Mouse (Mus musculus) lung, postnatal 4 days (tissue): ENCODE results near the gene Cox10.
A peak's percentile ranks its signal among the peaks of the same experiment; 100 is the strongest.

ENCODE experiments used
- DNase-seq, 2 experiments: peaks; one replicate each; pipeline ENCODE4 v3.0.0; 2021

The Cox10 gene

DNA sequence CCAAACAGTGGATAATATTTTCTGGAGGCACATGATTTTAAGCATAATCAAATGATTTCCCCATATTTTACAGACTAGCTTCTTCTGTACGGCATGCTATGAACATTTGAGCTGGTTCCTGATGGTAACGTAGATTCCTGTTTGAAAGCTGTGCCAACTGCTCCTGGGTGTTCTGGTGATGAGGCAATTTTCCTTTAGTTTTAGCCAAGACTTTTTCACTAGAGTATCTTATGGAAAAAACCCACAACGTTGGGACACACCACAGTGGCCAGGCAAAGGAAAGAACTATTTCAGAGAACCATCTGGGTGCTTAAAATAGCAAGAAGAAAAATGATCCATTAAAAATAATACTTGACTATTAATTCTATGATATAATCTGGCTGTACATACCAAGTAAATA lies 35.2 kb downstream of the Cox10 start:
- no peak for DNase-seq

DNA sequence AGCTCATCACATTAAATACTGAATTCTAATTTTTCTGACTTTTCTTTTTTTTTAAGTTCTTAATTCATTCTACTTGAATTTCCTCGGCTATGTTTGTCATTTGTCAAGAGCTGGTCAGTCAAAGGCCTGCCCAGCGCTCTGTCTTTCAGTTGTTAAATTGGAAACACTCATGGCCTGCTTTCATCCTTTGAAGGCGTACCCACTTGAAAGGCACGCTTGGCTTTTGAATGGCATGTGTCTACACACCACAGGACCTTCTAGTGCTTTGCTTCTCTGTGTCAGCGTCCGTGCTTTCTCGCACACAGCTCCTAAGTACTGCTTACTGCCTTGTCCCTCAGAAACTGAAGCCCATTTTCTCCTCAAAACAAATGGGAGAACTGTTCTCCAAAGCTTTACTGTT lies 38.0 kb downstream of the Cox10 start:
- peak in 1 of 2 experiments; percentile 31 for DNase-seq

DNA sequence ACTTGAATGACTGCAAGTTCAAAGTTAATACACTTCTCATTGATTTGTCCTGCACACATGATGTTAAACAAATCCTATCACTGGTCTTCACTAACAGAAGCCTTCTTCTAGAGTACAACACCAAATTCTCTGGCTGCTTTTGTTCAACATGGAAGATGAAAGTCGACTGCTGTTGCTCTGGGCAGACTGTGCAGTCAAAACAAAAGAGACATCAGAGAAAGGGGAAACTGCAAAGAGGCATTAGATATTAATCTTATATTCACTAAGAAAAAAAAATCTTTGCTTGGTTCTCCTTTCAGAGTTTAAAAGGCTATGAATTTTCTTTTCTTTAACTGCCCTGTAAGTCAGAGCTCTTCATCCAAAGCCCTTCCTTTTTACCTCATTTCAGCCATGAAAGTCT lies 39.7 kb downstream of the Cox10 start:
- no peak for DNase-seq

DNA sequence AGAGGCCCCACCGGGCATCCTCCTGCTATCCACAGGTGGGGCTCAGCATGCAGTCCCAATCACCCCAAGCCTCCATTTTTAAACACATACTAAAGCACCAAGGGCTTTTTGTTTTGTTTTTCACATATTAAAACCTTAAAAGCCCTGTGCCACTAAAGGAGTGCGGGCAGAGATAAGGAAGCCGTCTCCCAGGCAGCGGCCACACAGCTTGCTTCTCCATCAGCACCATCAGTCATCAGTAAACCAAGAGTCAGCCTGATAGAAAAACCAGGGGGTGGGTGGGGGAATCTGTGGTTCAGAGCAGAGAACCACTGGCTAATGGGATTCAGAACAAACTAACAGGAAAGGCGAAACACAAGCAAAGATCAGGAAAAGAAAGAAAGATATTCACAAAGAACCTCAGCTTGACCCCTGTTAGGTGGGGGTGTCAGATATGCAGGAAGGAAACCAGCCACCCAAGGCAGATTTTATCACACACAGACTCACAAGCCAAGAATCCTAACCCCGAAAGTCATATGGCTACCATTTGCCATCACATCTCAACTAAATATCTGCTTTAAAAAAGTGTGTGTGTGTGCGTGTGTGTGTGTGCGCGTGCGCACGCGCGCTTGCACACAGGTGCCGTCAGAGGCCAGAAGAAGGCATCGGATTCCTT lies 41.7 kb downstream of the Cox10 start:
- no peak for DNase-seq

DNA sequence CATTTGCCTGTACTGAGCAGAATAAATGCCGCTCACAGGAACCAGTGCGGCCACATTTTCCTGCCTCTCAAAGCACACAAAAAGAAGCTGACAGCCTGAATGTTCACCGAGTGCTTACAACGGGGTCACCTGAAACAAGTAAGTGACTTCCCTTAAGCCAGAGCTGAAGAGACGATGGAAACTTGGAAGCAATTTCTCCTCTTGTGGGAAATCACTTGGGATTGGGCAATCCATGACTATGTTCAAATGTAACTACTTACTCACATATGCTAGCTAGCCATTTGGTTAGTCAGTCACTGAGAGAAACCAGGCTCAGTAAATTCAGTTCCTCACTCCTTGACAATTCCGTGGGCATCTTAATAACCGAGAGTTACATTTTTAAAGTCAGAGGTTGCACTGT lies 43.0 kb downstream of the Cox10 start:
- DNase-seq, result peak in 1 of 2 experiments; percentile 24

DNA sequence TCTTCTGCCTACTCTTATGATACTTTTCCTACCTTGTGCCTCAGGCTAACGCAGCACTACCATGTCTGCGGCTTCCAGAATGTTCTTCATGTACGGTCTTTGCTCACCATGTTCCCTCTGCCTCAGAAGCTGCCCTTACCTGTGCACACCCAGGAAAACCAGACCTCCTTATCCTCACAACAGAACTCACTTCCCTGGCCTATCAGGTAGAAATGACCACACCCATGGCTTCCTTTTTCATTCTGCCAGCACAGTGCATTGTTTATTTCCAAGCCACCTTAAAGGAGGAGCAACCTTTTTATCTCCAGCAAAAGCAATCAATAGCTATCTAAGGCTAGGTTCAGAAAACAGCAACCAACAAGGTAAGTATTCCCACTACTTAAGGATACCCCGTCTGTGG lies 43.6 kb downstream of the Cox10 start:
- DNase-seq, result no peak

DNA sequence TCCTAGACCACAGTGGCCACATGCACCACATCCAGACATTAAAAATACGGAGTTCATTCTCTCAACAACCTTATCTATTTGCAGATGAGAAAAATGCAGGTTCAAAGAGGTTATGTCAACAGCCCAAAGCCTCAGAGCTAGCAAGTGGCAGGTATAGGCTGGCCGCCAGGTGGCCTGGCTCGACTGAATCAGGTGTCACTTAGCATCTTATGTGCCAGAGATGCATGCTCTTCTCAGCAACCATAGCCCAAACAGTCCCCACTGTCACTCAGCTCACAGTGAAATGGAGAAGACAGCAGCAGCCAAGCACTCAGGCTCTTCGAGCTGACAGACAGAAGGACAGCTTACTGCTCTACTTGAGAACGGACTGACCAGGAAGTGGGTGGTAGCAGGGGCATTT lies 44.6 kb downstream of the Cox10 start:
- peak in 1 of 2 experiments; percentile 41 for DNase-seq

DNA sequence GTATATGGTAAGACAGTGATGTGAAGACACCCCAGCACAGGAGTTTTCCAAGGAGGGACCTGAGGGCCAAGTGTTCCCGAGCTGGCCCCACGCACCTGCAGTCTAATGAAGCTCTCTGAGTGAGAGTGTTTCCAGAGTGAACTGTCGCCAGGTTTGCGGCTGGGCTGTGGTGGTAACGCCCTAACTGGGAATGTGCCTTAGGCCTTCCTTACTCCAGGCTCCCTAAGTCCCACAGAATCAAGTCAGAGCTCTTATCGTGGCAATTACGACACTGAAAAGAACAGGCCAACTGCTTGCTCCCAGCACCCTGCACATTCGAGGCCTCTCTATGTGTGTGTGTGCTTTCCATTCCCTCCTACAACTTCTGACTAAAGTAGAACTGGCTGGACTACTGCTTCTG lies 51.8 kb downstream of the Cox10 start:
- no peak for DNase-seq

DNA sequence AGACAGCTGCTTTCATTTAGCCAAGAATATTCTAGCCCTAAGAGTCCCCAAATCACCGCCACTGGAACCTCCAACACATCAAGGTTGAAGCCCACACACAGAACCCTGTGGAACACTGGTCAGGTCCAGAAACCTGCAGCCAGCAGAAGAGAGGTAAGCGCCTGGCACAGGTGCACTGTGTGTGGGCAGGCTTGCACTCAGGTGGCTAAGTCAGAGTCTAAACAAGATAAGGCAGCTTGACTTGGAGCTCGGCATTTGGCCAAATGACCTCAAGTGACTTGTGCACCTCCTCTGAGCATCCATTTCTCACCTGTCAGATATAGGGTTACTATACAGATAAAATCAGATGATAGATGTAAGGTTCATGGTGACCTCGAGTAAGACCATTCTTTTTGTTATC lies 53.4 kb downstream of the Cox10 start:
- no peak for DNase-seq

DNA sequence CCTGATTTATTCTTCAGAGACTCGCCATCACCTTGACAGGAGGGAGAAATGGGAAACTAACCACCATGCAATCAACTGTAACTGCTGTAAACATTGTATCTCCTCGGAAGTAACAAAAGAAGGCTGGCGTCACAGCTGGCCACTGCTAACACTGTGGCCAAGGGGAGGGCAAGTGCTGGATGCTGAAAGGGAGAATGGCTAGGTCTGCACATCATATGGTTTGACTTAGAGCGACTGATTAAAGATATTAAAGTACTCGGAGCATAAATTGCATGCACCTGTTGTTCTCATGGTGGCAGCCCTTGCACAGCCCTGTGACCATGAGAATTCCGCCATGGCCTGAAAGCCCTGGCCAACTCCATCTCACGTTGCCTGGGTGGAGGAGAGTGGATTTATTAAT lies 54.7 kb downstream of the Cox10 start:
- no peak for DNase-seq

DNA sequence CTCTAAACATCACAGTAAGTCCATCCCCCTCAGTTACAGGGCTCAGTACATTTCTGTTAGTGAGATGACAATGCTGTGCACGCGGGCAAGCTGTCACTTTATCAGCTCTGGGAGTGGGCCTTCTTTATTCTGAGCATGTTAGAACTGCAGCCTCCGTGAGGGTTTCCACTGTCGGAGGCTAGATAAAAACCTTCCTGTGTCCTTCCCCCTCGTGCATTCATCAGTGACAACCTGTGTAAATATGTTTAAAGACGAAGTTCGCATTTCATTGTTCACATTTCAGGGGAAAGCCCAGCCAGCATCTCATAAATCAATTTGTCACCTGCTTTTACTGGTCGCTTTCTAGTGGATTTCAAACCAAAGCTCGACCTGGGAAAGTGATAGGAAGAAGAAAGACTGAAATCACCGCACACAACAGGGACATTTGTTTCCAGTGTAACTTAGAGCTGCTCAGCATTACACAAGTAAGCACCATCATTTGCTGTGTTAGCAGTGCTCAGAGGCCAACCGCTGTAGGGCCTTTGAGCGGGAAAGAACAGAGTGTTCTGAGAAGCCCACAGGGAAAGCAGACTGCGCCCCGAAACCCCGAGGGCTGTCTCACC lies 55.8 kb downstream of the Cox10 start:
- no peak for DNase-seq

DNA sequence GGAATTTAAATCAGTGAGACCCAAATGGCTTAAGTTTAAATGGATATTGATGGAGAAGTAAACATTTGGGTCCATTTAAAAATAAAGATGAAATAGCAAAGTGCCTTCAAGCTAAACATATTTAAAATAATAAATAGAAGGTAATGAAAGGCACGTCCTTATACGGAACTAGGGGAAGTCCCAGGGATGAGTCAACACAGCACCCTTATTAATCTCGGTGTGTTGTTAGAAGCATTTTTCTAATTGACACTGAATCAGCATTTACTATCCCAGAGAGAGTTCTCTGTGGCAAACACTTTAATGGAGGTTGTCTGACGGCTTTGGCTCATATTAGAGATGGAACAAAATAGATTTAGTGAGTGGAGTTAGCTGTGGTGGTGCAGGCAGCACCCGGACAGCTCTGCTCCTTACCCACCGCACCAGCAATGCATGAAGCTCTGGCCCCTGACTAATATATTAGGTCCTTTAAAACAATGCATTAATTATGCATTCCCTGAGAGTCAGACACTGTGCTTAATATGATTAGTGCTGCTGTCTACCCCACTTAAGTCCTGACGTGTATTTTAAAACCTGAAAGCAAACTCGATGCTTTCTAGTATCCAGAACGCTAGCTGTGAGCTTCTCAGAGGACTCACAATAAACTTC lies 56.7 kb downstream of the Cox10 start:
- no peak for DNase-seq

DNA sequence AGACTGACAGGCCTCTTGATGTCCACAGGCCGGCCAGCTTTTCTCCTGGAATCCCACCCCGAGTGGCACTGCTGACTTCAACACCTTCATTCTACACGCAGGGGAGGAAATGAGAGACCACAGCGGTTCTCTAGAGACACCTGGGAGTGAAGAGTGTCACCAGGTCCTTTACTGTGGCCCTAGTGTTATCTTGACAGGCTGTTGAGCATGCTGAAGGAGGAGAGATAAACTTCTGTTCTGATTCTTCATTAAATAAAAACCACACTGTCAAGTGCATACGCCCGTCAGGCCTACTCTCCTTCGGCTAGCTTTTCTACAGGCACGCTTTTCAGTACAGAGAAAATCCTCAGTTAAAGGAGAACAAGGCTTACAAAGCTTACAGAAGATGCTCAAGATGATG lies 60.0 kb downstream of the Cox10 start:
- DNase-seq, result no peak

DNA sequence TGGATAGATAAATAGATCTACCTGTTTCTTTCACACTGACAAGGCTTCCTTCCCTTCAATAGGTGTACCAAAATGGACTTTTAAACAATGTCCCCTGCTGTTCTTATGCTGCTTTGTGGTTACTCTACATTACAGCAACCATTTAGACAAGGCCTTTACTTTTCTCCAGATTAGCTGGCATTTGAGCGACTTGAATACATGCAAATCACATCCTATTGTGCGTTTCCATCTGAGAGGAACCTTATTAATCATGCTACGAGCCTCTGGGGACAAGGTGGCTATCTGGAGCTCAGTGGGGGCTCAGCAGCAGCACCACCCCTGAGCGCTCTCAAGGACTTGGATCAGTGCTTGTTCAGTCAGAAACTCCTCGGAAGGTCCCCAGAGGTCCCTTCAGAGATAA lies 61.1 kb downstream of the Cox10 start:
- no peak for DNase-seq

DNA sequence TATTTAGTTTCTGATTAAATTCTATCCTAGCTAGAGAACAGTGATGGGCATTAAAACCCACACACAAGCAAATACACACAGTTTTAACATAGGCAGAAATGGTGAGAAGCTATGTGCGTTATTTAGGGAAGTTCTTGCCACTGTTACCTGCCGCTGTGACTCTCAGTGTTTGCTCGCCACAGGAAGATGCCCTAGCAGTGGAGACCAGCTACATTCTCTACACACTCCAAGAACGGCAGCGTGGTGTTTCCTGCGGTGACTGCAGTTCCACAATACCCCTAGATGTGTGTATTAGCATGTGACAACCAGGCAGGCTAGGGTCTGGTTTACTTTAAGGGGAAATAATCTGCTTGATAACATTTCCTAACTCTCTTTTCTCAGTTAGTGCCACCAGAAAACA lies 64.0 kb downstream of the Cox10 start:
- DNase-seq, result no peak

DNA sequence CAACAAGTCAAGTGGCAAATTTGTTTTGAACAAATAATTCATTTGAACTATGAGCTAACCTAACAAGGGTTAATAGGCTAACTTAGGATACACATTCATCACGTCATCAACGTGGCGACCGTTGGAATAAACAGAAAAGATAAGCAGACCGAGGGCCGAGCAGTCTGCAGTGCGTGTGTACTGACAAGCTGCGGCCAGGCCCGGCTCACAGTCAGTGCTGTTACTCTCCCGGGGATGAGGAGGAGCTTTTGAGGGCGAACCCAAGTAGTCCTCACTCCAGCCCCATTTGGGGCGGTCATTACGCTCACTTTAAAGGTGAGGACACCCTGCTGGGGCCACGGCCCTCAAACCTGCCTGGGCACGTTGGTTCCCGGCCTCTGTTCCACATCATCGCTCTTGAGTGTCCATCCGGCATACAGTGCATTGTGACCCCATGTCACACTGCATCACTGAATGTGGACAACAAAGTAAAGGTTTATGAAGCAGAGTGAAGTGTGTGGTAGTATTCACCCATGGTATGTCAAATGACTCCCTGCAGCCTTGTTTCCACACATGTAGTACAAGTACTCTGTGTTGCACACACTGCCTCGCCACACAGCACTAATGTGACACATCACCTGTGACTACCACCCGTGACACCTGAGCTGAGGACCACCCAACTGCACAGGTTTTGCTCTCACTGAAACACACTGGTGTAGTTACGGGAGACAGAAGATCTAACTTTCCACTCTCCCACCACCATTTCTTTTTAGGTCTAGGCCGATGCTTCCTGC lies 68.4 kb downstream of the Cox10 start:
- DNase-seq, result no peak

DNA sequence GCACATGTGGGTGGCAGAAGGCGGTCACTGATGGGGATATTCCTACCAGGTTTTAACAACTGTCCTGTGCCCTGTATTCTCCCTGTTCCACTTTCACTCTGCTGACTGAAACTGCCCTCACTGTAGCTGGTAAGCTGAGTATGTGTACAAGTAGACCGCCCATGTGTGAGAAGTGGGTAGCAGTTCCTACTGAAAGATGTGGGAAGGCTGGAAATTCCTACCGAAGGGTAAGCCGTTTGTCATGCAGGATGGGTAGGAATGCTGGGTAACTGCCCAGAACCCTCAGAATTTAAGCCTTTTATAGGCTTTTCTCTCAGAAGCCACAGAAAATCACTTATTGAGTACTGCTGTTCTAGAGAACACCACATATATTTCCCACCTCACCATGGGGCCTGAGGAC lies 75.1 kb downstream of the Cox10 start:
- DNase-seq, result no peak

DNA sequence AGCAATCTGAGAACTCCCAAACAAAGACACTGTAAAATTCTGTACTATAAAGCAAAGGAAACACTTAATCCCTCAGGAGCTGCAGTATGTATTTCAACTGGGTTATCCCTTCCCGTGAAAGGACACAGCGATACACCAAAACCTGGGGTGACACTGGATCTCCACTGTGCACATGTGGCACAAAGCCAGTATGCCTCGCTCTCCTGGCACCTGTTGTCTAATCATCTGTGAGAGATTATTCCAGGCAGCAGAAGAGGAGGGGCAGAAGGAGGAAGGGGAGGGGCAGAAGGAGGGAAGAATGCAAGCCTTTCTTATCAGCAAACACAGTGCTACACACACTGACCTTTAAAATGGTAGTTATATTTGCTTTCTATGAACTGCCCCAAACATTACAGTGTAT lies 75.8 kb downstream of the Cox10 start:
- no peak for DNase-seq

DNA sequence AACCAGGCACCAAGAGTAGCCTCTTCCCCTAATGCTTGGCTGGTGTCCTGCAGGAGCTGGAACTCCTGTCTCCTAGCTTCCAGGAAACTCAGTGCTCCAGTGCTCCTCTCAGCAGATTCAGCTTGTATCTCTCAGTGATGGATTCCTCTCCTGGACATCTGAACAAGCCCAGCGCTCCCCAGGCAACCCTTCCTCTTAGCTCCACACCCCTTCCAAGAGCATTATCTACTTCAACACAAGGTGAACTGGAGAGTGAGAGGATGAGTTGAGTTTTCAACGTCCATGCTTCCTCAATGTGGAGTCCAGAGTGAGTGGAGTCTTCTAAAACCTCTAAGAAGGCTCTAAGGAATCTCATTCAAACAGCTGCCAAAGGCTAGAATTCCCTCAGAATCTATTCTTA lies 76.6 kb downstream of the Cox10 start:
- DNase-seq, result no peak

DNA sequence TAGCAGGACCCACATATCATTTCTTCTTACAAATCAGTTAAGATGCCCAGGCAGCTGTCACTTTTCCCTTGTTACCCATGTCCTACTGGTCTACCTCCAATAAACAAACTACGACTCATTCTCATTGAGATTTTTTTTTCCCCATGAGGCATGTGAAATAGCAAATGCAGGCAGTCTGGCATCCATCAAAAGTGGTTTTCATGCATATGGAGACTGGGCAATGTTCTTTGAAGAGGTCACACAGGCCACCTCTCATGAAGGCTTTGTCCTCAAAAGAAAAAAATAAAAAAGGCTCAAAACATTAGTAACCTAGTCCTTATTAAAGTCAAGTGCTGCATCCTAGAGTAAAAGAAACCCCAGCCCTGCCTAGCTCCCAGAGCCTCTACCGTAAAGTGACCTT lies 78.2 kb downstream of the Cox10 start:
- no peak for DNase-seq

DNA sequence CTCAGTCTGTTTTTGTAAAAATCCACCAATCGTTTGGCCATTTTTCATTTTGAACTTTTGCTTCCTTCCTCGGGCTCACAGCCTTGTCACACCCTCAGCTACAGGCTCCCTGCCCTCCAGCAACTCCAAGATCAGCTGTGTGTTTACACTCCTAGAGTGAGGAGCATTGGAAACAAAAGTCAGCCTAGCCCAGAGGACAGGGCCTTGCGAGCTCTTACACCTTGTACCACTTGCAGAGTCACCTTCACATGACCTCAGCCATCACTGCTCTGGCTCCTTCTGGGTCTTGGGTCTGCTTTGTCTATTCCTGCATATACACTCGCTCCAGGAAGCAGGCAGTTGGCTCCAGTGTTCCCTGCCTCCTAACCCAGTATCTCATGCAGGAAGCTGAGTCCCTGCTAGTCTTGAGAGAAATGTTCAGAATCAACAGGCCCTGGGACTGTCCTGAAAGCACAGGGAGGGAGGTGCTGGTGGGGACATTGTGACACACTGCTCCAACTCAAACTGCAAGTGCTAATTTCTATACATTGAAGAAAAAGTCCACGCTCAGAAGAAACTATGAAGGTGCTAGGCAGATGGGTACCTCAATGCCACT lies 79.0 kb downstream of the Cox10 start:
- DNase-seq, result no peak

DNA sequence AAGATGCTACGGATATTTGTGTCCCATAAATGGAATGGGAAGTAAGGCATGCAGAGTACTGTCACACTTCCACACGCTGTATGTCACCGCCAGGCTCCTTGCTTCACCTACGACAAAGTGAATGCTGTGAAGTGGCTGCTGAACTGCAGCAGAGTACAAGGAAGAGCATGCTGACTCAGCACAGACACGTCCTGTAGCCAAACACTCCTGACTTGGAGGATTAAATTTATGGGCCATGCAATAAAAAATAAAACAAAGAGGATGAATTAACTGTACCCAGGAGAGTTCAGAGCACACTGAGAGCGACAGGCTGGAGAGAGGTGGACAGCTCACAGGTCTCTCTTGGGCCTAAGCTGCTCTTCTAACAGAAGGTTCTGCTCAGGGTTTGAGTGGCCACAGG lies 79.8 kb downstream of the Cox10 start:
- DNase-seq, result no peak

DNA sequence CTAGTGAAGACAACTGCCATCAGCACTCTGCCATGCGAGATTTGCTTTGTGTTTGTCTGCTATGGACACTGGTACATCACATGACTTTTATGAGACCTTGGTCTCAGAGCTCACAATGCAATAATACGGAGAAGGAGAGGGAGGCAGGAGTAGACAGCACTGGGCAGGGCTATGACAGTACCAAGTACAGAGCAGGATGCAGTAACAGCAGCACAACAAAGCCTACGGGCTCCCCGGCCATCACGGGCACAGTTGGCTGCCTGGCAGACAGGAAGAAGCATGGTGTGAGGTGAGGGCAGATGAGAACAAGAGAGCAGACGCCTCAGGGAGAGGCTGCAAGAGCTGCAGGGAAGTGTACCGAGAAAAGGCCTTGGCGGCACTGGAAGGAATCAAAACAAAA lies 87.3 kb downstream of the Cox10 start:
- DNase-seq, result no peak

DNA sequence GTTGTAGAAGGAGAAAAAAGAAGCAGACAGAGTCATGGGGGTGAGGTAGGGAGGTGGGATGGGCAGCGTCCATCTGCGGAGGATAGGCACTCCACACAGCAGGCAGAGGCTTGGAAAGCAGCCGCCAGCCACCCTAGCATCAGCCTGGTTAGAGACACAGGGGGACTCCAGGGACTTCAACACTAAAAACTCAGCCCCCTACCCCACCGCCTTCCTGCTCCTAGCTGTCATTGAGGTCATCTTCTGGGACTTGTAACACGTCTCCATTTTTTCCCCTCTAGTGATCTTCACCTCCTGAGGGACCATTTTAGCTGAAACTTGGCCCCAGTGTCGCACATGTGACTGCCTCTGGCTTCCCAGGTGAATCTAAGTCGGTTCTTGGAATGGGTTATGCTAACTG lies 88.5 kb downstream of the Cox10 start:
- no peak for DNase-seq
